Mouse (Mus musculus): ENCODE results near the gene Ces1a.

Ces1a gene
- long read RNA-seq, experiment 1, result 0 reads
- long read RNA-seq, experiment 2, result 0 reads

DNA sequence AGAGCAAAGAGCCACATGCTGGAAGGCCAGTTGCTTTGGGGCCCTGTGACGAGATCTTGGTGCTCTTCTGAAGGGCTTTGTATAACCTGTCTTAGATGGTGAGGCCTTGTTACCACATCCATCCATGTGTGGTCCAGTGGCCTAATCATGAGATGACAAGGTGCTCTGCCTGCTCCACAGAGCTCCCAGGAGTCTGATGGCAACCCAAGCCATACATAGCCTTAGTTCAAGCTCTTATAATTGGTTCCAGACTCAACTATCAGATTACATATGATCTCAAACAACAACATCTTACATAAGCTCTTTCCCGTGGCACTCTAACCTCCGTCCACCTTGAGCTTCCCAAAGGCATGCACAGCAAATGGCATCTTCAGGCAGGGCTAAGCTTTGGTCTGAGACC lies at the start of gene Ces1a:
Ces1a (minus strand) TSS at position 101 of the 400 bp plus-strand sequence.
- intact Hi-C loops (cut with DNase I), result no loop called here

DNA sequence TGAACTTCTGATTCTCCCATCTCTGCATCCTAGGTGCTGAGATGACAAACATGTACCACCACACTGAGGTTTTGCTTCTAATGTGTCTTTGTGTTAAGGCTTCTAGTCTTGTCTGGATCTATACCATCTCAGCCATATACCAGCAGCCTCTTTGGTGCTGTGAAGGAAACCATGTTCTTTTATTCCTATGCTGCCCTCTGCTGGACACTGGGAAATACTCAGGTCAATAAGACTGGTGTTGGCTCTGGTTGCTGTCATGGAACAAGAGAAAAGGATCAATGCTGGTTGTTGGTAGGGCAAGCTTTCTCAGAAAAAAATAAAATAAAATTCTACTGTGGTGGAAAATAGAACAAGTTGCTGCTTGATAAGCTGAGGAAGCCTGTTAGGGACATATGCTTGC lies 47.4 kb upstream of the Ces1a start:
- intact Hi-C loops (cut with DNase I), result no loop called here

DNA sequence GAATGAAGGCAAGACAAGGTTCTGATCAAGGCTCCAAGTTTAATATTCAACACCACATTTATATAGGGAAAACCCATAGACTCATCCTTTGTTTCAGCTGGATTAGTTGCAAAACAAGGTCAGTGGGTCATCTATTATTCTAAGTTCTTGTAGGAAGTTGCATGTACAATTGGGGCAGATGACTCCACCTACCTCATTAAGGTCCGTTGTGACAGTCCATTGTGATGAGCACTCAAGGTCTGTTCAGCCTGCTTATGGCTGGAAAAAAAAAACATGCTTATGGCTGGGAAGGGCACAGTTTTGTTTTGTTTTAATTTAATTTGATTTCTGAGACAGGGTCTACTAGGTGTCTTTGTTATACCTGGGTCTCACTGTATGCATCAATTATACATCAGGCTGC lies 43.3 kb upstream of the Ces1a start:
- intact Hi-C loops (cut with DNase I), result loop anchor here (5.0 kb wide), 1 partner anchor 34 kb away; no protein-coding TSS in a partner anchor

DNA sequence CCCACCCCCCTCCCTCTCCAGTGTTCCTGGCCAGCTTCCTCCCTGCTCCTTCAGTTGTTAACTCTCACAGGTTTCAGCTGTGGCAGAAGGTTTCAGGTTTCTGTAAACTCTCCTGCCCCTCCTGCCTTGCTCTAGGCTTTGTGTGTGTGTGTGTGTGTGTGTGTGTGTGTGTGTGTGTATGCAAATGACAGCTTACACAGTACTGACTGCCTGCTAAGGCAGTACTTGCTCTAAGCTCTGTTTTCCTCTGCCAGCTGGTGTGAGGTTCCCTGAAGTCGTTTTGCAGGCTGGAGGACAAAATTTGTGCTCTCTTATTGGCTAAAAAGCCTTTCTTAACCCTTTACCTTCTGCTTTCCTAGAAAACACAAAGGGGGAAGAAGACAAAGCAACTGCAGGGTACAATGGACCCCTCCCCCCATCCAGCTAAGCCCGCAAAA lies 40.7 kb upstream of the Ces1a start:
- intact Hi-C loops (cut with DNase I), result no loop called here

DNA sequence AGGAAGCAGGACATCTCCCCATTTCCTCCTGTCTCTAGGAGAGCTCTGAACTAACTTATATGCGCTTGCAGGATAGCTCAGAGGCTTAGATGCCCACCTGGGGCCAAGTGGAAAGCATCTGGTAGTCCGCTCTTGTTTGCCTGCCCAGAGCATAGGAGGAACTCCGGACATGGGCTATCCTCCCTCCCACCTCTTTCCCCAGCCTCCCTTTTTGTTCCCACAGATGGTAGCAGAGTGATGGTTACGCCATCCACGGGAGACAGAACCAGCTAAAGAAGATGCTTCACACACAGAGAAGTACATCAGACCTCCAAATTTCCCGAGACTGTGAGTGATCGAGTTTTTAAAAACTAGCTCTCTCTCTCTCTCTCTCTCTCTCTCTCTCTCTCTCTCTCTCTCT lies 40.2 kb upstream of the Ces1a start:
- intact Hi-C loops (cut with DNase I), result no loop called here

DNA sequence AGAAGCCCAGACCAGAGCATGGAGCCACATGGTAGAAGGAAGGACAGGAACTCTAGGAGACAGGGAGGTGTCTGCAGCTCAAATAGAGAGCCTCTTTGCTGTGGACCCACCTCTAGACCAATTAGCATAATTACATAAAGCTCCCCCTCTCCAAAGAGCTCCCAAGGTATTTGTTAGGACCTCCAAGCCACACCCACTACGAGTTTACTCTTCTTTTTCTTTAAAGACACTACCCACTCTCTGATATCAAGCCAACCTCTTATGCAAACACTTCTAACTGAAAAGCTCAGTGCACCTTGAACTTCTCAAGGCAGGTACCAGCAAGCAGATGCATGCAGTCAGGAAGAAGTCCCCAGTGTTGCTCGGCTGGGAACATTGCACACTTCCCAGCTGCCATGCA lies 31.9 kb upstream of the Ces1a start, which contains the start of gene Ces1b:
Ces1b (minus strand) TSS at position 131 of the 400 bp plus-strand sequence.
- intact Hi-C loops (cut with DNase I), result no loop called here

DNA sequence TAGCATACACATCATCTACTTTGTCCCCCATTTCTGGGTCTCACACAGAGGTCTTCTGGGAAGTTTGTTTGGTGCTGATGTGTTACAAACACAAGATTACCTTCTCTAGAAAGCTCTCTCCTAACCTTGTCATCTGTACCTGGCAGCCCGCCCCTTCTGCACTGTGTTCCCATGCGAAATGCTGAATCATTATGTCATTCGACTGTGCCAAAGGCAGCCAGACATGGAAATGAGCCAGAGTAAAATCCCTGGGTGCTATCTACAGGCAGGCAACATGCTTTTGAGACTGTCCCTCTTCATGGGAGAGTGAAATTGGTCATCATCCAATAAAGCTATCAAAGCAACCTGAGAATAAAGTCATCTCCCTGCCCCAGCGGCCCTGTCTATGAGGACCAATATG lies 27.3 kb upstream of the Ces1a start:
- intact Hi-C loops (cut with DNase I), result no loop called here

DNA sequence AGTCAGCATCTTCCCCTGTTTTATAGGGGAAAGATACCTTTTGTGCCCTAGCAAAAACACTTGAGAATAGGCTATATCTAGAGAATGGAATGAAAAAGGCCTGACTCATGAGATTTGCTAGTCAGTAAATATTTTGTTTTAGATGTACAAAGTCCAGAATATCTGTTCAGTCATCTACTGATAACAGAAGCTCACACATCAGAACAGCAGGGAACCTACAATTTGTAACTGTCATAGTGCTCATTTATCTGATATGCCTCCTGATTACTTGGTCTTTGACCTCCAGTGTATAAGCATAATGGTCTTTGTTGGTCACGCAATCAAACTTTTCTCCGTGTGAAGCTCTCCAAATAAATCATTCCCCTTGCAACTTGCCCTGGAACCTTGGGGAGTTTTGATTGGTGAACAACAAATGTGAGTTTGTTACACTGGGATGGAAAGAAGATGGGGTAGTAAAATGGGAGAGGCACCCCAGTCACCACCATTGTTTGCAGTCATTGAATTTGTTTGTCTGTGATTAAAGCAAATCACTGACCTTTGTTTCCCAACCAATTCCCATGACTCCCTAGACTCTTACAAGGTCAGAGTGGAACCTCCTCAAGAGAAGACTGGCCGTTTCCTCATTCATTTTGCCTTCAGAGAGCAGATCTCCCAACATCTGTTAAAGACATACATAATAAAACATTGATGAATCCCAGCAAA lies 15.6 kb upstream of the Ces1a start:
- intact Hi-C loops (cut with DNase I), result no loop called here

DNA sequence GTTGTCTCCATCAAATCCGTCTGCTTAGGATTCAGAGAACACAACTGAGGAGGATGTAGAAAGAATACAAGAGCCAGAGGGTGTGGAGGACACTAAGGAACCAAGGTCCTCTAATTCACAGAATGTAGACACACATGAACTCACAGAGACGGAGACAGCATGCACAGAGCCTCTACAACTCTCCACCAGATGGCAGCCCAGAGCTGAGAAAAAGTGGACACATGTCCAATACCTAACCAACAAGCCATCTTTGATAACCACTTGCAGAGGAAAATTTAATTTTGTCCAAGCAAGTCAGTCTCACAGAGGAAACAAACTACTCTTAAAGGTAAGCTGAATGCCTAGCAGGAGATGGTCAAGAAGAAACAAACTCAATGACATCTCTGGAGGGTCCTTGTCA lies 11.2 kb upstream of the Ces1a start:
- intact Hi-C loops (cut with DNase I), result loop anchor here (5.0 to 10.0 kb wide), 2 partner anchors 33 to 366 kb away; no protein-coding TSS in a partner anchor

DNA sequence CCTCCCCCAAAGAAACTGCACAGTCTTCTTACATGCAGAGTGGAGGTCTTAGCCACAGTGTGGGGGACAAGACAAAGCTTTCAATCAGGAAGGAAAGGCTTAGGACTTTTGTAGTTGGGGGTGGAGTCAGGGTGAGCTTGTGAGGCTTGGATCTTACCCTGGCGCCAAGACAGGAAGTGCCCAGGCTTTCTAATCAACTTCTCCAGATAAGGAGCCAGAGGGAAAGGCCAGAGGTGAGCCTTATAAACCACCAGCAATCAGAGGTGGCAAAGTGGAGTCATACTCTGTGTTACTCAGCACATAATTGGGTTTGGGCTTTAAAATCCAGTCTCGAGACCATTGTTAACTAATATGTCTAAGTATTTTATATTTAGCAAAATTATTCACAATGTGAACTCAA lies 7.2 kb upstream of the Ces1a start:
- intact Hi-C loops (cut with DNase I), result loop anchor here (5.0 to 10.0 kb wide), 2 partner anchors 37 to 370 kb away; no protein-coding TSS in a partner anchor

DNA sequence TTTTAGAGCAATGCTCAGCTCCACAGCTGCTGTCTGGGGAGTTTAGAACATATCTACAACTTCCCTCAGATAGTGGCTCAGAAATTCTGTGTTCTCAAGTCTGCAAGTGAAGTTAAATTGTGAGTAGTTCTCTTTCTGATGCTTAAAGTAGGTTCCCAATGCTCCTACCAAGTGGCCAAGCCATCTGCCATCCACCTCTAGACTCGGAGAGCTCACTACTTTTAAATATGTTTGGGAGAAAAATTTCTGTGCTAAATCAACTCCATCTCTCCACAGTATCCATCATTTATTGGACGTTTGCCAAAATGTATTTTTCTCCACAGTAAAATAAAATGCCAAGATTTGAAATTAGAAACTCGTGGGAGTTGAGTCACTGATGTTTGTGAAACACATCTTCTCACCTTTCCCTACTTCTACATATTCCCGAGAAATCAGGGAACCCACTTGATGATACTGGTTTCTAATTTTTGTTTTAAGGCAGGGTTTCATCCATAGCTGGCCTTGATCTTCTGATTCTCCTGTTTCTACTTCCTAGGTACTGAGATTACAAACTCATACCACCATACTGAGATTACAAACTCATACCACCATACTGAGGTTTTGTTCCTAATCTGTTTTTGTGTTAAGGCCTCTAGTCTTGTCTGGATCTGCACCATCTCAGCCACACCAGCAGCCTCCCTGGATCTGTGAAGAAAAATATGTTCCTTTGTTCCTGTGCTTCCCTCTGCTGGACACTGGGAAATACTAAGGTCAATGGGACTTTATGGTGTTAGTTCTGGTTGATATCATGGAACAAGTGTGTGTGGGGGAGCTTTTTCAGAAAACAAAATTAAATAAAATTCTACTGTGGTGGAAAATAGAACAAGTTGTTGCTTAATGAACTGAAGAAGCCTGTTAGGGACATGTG lies 771 bp upstream of the Ces1a start:
- intact Hi-C loops (cut with DNase I), result no loop called here

DNA sequence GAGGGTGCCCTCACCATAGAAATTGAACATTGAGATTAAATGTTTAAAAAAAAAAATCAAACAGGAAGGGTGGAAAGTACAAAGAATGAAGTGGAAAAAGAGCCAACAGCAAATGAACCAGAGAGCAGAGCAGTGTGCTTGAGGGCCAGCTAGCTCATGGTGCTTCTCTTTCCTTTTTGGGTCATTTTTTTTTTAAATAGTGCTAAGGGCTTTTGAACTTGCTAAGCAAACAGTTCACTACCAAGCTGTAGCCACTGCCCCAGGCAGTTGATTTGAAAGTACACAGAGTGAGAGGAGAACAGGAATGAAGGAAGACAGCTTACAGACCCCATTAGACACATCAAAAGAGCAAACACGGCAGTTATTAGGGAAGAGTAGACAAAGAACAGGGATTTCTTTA lies 4.9 kb downstream of the Ces1a start:
- intact Hi-C loops (cut with DNase I), result no loop called here

DNA sequence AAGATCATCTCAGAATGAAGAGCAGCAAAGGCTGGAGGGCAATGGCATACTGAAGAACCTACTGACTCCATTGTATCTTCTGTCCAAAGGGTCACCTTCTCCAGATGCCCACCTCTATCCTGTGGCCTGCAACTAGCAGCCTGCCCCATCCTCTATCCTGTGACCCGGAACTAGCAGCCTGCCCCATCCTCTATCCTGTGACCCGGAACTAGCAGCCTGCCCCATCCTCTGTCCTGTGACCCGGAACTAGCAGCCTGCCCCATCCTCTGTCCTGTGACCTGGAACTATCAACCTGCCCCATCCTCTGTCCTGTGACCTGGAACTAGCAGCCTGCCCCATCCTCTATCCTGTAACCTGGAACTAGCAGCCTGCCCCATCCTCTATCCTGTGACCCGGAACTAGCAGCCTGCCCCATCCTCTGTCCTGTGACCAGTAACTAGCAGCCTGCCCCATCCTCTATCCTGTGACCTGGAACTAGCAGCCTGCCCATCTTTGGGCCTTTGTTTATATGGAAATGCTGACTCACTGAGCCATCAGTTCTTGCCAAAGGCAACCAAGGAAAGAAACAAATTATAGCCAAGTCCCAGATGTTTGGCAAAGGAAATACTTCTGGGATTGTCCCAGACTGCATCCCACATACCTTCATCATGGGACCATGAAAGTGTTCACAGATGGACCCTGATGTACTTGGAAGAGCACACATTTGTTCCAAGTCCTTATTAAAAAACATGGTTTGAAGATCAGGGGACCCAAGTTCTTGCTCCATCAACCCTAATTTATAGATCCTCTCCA lies 7.0 kb downstream of the Ces1a start:
- intact Hi-C loops (cut with DNase I), result no loop called here

DNA sequence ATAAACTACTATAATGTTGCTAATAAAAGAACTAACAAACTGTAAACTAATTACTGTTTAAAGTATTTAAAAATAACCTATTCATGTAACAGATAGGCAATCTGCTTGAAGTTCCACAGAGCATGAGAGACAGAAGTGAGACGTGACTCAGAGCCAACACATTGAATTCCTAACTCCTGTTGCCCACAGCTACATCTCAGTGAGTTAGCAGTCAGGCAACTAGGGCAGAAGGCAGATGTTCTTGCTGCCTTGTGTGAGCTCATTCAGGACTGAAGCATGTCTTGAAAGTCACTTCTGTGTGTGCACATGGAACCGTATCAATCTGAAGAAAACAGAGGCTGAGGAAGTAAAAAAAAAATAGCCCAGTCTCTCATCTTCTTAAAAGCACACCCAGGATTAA lies 7.7 kb downstream of the Ces1a start:
- intact Hi-C loops (cut with DNase I), result no loop called here

DNA sequence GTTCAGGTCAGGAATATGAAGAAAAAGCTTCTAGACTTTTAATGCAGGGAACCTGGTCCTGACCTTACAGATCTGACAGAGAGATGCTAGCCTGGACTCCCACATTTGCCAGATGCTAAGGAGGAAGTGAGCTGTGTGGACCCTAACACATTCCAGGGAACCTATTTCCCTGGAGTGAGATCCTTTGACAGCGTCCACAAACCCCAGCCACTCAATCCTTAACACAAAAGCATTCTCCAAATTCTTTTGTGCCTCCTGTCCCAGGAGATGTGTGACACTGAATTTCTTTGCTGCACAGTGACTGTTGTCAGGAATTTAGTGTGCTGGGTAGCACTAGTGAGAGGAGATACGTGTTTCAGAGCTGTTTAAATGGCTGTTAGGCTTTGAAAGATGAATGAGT lies 9.2 kb downstream of the Ces1a start:
- intact Hi-C loops (cut with DNase I), result no loop called here

DNA sequence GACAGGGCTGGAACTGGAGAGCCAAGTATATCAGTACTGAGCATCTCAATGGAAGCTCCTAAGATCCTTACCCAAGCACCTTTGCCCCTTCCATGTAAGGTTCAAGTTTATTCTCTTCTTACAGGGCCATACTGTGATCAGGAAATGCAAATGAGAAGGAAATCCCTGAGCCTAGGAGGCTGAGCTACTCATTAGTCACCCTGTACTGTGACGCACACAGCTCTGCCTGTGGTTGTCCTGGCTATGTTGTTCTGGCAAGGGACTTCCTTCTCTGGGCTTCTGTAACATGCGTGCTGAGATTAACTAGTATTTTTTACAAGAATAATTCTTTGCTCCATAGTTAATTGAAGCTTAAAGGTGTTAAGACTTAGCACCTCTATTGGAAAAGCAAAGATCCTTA lies 17.3 kb downstream of the Ces1a start:
- intact Hi-C loops (cut with DNase I), result no loop called here

DNA sequence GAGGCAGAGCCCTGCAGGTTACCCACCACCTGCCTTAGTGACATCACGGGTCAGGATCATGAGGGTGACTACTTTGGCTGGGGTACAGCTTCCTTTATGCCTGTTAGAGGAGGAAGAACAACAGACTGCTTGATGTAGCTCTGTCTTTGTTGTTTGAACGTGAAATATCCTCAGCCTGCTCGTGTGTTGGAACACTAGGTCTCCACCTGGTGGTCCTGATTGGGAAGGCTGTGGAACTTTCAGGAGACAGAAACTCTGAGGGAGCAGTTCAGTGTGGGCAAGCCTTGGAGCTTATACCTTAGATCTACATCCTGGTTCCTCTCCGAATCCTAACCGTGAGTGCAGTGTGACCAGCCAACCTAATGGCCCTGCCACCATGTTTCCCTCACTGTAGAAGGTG lies 26.3 kb downstream of the Ces1a start:
- intact Hi-C loops (cut with DNase I), result no loop called here

DNA sequence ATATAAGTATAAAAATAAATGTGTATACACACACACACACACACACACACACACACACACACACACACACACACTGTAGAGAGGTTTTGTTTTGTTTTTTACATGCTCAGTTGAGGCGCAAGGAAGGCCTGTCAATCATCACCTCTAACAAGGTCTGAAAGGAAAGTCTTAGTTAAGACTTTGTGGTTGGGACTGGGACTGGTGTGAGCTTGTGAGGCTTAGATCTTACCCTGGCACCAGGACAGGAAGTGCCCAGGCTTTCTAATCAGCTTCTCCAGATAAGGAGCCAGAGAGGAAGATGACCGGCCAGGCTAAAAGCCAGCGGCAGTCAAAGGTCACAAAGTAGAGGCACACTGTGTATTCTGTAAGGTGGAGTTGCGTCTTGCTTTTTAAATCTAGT lies 33.7 kb downstream of the Ces1a start:
- intact Hi-C loops (cut with DNase I), result loop anchor here (5.0 kb wide), 1 partner anchor 478 kb away; no protein-coding TSS in a partner anchor

DNA sequence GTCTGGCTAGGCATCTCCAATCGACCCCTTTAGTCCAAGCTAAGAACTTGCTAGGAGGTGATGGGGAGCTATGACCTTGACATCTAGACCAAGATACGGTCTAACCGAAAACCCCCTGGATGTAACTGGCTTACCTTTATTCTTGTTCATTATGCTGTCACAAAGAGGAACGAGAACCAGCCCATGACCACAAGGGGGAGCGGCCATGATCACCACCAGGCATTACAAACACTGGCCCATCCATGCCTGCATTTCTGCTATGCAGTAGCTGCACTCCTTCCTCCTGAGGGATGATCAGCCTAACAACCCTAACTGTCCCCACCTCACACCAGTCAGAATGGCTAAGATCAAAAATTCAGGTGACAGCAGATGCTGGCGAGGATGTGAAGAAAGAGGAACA lies 35.8 kb downstream of the Ces1a start:
- intact Hi-C loops (cut with DNase I), result loop anchor here (5.0 kb wide), 1 partner anchor 480 kb away; no protein-coding TSS in a partner anchor

DNA sequence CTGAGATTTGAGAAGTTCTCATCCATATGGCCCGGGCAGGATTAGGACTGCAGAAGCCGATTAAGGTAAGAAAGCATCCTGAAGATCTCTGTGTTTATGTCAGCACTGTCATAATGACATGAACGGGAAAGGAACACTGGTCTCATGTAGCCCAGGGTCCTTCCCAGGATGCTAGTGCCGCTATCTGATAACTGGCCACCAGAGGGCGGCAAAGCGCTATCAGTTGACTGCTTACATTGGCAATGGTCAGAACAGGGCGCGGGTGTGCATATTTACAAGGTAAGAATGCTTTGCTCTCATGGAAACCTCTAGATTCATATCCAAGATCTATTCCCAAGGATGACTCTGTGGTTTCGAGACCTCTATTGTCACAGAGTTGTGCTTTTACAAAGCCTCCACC lies 36.6 kb downstream of the Ces1a start:
- intact Hi-C loops (cut with DNase I), result loop anchor here (2.0 to 5.0 kb wide), 2 partner anchors 85 to 481 kb away; no protein-coding TSS in a partner anchor

DNA sequence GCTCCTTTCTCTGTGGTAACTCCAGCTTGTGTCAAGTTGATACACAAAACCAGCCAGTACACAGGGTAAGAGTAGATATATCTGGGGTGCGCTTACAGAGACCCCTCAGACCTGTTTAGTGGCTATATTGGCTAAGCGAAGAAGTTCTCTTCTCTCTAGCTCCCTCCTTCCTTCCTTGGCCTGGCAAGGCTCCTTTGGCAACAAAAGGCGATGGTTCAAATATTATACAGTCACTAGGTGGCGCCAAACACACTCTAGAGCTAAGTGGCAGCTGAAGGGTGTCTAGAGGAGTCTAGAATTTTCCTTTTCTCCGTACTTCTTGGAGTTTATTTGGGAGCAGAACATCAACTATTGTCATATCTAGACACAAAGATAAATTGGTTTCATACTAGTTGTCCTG lies 37.7 kb downstream of the Ces1a start:
- intact Hi-C loops (cut with DNase I), result loop anchor here (2.0 to 5.0 kb wide), 2 partner anchors 87 to 482 kb away; no protein-coding TSS in a partner anchor

Data from adrenal gland (tissue).